Mouse (Mus musculus) thymus, postnatal 36 days (tissue): ENCODE data around the gene Cd300c.
"Not testable (repeated sequence)": the region's sequence is repeated elsewhere in the genome, so short reads cannot be mapped to it uniquely, and the experiment has no call there.

Source experiments
- DNase-seq, 2 experiments: peaks; one replicate each; pipeline ENCODE4 v3.0.0; 2022; ENCODE audit warnings: mixed read lengths in 2 of 2

The Cd300c gene

GRCm38 (mm10) chr11:114968752-114969207, at the start of gene Cd300c:
Cd300c (minus strand) TSS chr11:114969157.
- no peak for DNase-seq

GRCm38 (mm10) chr11:115016093-115016492, 47.1 kb upstream of the Cd300c start, which contains the start of gene Cd300ld2:
Cd300ld2 (minus strand) TSS chr11:115016193.
- not testable (repeated sequence) for DNase-seq

DNA sequence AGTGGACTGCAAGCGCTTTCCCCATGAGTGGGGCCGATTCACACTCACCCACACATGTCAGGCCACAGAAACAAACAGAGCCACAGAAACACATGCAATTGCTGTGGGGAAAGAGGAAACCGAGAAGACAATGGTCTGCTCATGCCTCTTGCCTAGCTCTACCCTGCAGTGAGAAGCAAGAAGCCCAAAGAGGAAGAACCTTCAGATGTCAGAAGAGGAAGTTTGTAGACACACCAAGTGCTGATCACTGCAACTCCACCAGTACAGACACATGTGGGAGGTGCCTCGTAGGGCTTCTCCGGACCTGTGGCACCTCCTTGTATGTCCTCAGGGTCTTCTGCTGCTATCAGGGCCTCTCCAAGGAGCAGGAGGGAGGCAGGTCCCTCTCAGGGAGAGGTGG, 35.1 kb upstream of the Cd300c start:
- DNase-seq = no peak

- DNase-seq = no peak
Measured at GRCm38 (mm10) chr11:115001474-115002040, 32.6 kb upstream of the Cd300c start, which contains the start of gene Cd300c2. Cd300c2 (minus strand) TSS chr11:115001880.

DNA sequence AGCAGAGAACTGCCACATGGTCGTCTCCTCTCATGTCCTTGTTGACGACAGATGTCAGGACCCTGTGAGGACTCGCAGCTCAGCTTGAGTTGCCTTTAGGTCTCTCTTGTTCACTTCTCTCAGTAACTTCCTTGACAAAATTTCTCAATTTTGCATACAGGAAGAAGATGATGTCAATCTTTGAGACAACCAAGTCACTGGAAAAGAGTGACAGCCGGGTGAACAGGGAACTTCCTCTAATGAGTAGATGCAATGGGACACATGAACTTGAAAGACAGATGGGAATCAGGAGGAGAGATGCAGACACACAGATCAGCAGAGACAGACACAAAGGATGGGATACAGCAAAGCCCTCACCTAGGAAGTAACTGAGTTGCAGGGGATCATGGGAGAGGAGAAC, 20.8 kb upstream of the Cd300c start, which contains the start of gene Cd300ld:
Cd300ld (minus strand) TSS at position 130 of the 400 bp plus-strand sequence.
- DNase-seq = no peak

- DNase-seq = no peak
Measured at GRCm38 (mm10) chr11:114981866-114982265, 12.9 kb upstream of the Cd300c start.

DNA sequence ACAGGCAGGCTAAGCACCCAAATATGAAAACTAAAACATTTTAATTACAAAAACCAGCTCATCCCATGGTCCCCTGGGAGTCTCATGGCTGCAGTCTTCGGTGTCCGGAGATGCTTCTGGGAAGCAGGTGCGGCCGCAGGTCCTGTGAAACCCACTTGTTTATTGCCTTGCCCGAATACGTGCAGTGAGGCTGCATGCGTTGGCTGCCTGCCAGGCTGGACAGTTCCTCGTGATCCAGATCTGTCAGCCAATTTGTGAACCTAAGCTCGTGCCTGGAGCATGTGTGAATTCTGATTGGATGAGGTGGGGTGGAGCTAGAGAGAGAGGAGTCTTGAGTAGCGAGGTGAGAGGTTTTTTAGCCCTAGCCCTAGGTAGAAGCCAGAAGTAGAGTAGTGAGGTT, 3.8 kb upstream of the Cd300c start:
- no peak for DNase-seq

DNA sequence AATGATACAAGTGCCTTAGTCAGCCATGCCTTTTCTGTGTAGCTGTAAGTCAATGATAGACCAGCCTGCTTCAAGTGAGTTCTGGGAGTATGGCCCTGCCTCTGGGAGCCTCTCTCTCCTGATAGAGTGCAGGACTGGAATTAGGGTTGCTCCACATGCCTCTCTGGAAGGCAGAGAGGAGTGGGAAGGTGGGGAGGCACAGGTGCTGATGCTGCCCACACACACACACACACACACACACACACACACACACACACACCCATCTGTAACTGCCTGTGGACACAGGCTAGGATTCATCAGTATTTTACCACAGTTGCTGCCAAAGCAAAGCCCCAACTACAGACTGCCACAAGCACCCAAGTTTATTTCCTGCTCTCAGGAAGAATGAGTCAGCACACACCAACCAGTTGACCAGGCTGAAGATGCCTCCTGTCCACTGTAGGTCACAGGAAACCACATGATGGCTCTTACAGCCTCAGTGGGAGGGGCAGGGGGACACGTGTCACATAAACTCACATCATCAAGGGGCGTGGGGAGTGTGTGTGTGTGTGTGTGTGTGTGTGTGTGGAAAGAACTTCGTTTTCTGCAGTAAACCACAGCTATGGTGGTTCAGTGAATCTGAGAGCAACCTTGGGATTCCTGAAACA, 3.7 kb downstream of the Cd300c start:
- DNase-seq = no peak

DNA sequence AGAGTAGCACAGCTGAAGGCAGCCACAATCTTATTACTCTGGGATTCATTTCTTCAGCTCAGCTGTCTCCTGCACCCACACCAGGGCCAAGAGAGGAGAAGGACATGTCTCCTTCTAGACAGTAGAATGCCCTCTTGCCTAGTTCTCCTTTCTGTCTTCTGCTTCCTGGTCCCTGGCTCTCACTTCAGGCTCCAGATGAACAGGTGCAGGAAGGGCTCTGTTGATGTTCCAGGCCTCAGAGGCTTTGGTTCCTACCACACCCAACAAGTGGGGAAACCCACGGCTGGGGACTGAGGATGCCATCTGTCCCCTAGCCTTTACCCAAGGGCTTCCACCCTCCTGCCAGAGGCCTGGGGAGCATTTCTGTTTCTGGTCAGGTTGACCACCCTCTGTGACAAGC, 8.6 kb downstream of the Cd300c start:
- DNase-seq = no peak

GRCm38 (mm10) chr11:114934144-114934543, 34.8 kb downstream of the Cd300c start, which contains the start of gene Cd300lb:
Cd300lb (minus strand) TSS chr11:114934386.
- DNase-seq = no peak

DNA sequence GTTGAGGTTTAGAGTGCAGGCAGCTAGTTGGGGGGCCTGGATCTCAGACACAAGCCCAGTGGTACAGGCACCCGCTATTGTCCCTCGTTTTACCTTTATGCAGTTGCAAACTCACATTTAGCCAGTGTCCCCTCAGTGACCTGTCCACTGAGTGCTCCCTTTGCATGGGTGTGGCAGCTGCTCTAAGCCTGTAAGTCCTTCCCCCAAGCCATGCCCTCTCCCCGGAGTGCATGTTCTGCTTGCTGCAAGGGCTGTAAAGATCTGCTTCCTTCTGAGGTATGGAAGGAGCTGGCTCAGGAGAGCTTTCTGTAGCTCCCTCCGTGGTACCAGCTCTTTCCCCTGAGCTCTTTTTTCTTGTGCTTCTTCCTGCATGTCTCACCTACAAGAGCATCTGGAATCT, 35.4 kb downstream of the Cd300c start:
- DNase-seq = no peak

DNA sequence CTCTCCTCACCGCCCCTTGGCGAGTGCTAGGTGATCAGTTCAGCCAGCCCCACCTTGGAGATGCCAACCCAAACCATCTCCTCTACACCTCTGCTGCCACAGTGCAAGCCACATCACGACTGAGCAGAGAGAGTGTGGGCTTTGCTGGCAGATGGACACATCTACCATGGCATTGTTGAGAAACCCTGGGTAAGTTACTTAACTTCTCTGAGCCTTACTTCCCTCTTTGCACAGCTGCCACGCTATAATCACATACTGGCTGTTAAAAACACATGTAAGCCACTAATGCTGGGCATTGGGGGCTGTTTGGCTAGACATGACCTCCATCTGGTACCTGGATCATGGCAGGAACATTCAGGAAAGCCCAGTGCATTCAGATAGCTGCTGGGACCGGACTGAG, 37.9 kb downstream of the Cd300c start:
- no peak for DNase-seq

DNA sequence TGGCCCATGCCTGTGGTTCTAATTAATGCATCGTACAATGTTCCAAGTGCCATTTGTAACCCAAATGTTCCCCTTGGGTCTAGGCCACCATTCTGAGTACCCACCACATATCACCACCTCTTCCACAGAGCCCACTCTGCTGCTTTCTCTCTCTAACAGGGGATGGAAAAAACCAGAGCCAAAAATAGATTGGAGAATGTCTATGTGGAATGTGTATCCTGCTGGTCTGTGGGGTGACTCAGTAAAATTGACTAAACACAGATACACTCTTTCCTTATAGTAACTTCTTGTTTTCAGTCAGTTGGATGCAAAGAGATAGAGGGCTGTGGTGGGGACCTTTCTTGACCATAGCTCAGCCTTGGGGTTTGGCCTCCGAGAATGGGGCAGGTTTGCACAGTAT, 39.4 kb downstream of the Cd300c start:
- no peak for DNase-seq

DNA sequence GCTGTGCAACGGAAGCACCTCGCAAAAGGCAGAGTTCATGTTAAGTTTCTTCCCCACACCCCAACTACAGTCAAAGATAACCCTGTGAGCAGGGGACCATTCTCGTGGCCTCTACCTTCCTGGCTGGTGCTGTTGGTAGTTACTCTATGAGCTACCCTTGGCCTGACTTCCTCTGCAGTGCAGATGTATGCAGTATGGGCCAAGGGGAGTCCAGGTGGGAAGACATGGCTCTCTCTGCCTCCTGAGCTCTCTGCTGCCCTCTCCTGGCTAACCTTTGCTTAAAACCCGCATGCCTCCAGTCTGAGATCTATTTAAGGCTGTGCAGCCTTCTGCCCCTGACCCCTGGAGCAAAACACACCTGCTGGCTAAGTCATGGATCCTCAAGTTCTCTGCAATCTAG, 45.0 kb downstream of the Cd300c start:
- DNase-seq = peak; percentile 40 to 47

DNA sequence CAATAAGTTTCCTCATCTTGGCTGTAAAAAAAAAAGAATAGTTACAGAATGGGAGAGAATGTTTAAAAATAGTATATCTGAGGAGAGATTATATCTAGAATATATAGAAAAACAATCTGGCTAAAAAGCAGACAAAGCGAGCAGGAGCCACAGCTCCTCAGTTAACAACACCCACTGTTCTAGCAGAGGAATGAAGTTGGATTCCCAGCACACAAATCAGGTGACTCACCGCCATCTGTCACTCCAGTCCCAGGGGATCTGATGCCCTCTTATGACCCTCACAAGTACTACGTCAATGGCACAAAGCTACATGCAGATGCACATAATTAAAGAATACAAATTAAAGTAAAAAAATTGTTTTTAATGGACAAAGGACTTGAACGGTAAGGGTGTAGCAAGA, 46.5 kb downstream of the Cd300c start:
- no peak for DNase-seq

DNA sequence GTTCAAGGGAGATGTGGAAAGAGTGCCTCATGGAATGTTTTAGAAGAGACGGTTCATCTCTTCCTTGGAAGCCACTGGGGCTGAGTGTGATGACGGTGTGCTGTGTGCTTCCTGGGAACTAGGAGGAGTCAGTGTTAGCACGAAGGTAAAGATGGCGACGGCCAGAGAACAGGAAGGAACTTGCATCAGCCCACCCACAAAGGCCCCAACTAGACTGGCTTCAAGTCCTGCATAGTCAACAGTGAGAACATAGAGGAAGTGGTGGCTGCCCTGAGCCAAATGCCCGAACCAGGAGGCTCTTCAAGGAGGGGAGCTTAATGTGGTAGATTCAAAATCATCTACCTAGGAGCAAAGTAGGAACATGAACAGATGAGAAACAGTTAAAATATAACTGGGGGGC, 51.8 kb downstream of the Cd300c start:
- no peak for DNase-seq

DNA sequence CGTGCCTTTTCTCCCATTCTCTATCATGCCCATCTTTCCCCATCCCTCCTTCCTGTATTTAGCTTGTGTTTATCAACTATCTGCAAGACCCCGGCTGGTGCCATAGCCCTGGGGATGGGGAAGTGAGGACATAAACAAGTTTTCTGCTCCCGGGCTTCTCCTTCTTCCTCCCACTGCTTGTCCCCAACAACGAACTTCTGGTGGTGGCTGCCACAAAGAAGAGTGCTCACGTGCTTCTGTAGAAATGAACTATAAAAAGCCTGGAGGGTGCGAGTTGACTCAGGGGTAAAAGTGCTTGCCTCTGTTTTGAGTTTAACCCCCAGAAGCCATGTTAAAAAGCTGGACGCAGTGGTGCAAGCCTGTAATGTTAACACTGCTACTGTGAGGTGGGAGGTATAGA, 54.0 kb downstream of the Cd300c start:
- no peak for DNase-seq

DNA sequence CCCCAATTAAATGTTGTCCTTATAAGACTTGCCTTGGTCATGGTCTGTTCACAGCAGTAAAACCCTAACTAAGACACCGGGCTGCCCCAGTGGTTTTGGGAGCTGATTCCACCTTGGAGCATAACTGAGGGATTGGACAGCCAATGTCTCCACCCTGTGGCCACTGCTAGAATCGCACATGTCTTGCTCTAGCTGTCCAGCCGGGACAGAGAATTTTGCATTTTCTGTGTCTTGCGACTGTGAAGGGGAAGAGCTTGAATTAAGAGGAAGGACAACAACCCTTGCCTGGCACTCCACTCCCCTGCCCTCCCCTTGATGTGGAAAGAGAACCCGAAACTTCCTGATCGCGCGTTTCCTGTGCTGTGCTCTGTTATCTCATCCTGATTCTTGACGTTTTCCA, 56.1 kb downstream of the Cd300c start:
- peak; percentile 25 to 33 for DNase-seq

DNA sequence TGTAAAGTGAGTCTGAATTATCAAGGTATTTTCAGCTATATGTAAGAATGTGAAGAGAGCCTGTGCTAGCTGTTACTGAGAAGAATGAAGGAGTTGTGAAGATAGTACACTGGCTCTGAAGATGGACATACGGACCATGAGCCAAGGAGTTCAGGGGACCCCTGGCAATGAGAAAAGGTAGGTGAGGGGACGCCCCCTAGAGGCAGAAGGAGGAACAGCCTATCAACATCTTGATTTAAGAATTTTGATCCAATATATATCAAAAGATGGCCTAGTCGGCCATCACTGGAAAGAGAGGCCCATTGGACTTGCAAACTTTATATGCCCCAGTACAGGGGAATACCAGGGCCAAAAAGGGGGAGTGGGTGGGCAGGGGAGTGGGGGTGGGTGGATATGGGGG, 59.4 kb downstream of the Cd300c start:
- not testable (repeated sequence) for DNase-seq

- DNase-seq = no peak
Measured at GRCm38 (mm10) chr11:114908086-114908485, 60.9 kb downstream of the Cd300c start.

DNA sequence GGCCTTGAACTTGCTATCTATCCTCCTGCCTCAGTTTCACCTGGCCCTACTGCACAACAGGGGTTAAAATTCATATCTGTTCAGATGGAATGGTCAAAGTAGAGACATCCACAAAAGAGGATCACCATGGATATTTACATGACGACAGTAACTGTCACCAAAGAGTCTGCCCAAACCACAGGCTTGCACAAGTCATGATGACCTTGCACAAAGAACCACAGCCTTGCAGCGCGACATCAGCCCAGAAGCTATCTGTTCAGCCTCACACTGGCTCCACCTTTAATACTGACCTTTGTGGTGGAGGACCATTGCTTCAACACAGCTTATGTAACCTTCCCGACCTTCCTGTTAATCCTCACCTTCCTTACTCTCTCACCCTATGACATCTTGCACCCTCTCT, 61.4 kb downstream of the Cd300c start:
- no peak for DNase-seq
